Mouse (Mus musculus) adrenal gland, postnatal 14 days (tissue): Measurements from ENCODE around the gene Saa2. TPM values are rescaled to one million over a fixed set of nuclear protein-coding genes. Genes with fewer than 3 reads are reported as not detected.
"Not testable (repeated sequence)": the region's sequence is repeated elsewhere in the genome, so short reads cannot be mapped to it uniquely, and the experiment has no call there.

Experiments
- DNase-seq: peaks from one replicate; pipeline ENCODE4 v3.0.0; 2021; ENCODE audit warnings: mixed read lengths
- long read RNA-seq, 2 experiments: library from polyadenylated mRNA; stranded (forward); transcript quantifications; one replicate each; pipeline ENCODE4 v2.0.0; 2021
- total RNA-seq: library from RNA; stranded (reverse); gene quantifications from 2 replicates; pipeline ENCODE4 v1.2.3, GENCODE M21; 2021

Saa2 gene
- 0.63 TPM in 1 of 2 replicates, not detected in the other for total RNA-seq
- long read RNA-seq, experiment 1, result 0 reads
- long read RNA-seq, experiment 2, partial matches to known transcripts, result 0 of 1 reads
- long read RNA-seq, experiment 2, other reads (novel, unspliced or antisense), result 0 of 1 reads

GRCm38 (mm10) chr7:46751490-46751889, at the start of gene Saa2:
Saa2 (plus strand) TSS chr7:46751790.
- no peak for DNase-seq

- peak; percentile 93 for DNase-seq
Measured at GRCm38 (mm10) chr7:46710390-46710844, 41.2 kb upstream of the Saa2 start, which contains the start of gene Saal1. Saal1 (minus strand) TSS chr7:46710680.

- DNase-seq, result no peak
Measured at GRCm38 (mm10) chr7:46712250-46712649, 39.3 kb upstream of the Saa2 start.

- DNase-seq, result peak; percentile 82
Measured at GRCm38 (mm10) chr7:46714518-46714917, 37.1 kb upstream of the Saa2 start.

GRCm38 (mm10) chr7:46715600-46715999, 36.0 kb upstream of the Saa2 start, which contains the start of gene Saa3:
Saa3 (minus strand) TSS chr7:46715700.
- DNase-seq, result no peak

GRCm38 (mm10) chr7:46716897-46717296, 34.7 kb upstream of the Saa2 start:
- peak; percentile 47 for DNase-seq

- DNase-seq, result no peak
Measured at GRCm38 (mm10) chr7:46718591-46719270, 32.9 kb upstream of the Saa2 start.

GRCm38 (mm10) chr7:46719526-46719925, 32.1 kb upstream of the Saa2 start:
- DNase-seq, result peak; percentile 57

GRCm38 (mm10) chr7:46720460-46720859, 31.1 kb upstream of the Saa2 start:
- DNase-seq, result no peak

- DNase-seq, result no peak
Measured at GRCm38 (mm10) chr7:46723354-46723753, 28.2 kb upstream of the Saa2 start.

- no peak for DNase-seq
Measured at GRCm38 (mm10) chr7:46723849-46724248, 27.7 kb upstream of the Saa2 start.

GRCm38 (mm10) chr7:46724396-46724795, 27.2 kb upstream of the Saa2 start:
- DNase-seq, result no peak

GRCm38 (mm10) chr7:46727584-46727983, 24.0 kb upstream of the Saa2 start:
- DNase-seq, result no peak

GRCm38 (mm10) chr7:46732458-46732857, 19.1 kb upstream of the Saa2 start, which contains the start of gene Saa4:
Saa4 (minus strand) TSS chr7:46732603.
- no peak for DNase-seq

- no peak for DNase-seq
Measured at GRCm38 (mm10) chr7:46734983-46735382, 16.6 kb upstream of the Saa2 start.

GRCm38 (mm10) chr7:46738561-46739460, 12.8 kb upstream of the Saa2 start:
- DNase-seq, result no peak

- DNase-seq, result not testable (repeated sequence)
Measured at GRCm38 (mm10) chr7:46740041-46740440, 11.5 kb upstream of the Saa2 start.

GRCm38 (mm10) chr7:46742880-46743279, 8.7 kb upstream of the Saa2 start, which contains the start of gene Saa1:
Saa1 (minus strand) TSS chr7:46742980.
- DNase-seq, result not testable (repeated sequence)

- DNase-seq, result peak; percentile 64
Measured at GRCm38 (mm10) chr7:46745816-46746215, 5.8 kb upstream of the Saa2 start.

GRCm38 (mm10) chr7:46746381-46746780, 5.2 kb upstream of the Saa2 start:
- no peak for DNase-seq

- DNase-seq, result peak; percentile 21
Measured at GRCm38 (mm10) chr7:46748459-46748858, 3.1 kb upstream of the Saa2 start.

GRCm38 (mm10) chr7:46761049-46761795, 9.6 kb downstream of the Saa2 start:
- peak; percentile 40 for DNase-seq
